In genomic region chr13:97698967-97699366, GRCm38 (mm10) we compare ENCODE assay signal across 19 mouse cellular contexts.
DNase-seq lines count a peak whose midpoint lies in the region; ATAC-seq and TF ChIP-seq lines count a peak whose summit lies in the region.
"Had no signal": no experiment of that assay in that cellular context is flagged by ENCODE, and none has a peak within 500 bp of the region (broad histone marks: within the 10 kb centered on the region; RNA-seq: fewer than 3 reads in every experiment).

No protein-coding gene starts in this region.

- H3K4me1 ChIP-seq in liver, postnatal 0 days (ENCODE audit: insufficient read depth): peaks cover 4% of the 10 kb centered on the region
- H3K4me1 ChIP-seq in midbrain, embryonic 13.5 days (replicated peaks): peaks cover 14% of the 10 kb centered on the region; the same call in 1 of the 2 replicates
- H3K4me1 ChIP-seq: heart, embryonic 13.5 days had no signal

- peak overlapping the region; percentile 53 for H3K27ac ChIP-seq in liver, postnatal 0 days (ENCODE audit: low read depth)
- no peak overlapping the region for H3K27ac ChIP-seq in midbrain, embryonic 13.5 days
- H3K27ac ChIP-seq: heart, embryonic 13.5 days had no signal

- no peak overlapping the region for H3K4me2 ChIP-seq in liver, postnatal 0 days (ENCODE audit: low read depth, low read length)
- no peak overlapping the region for H3K4me2 ChIP-seq in midbrain, embryonic 13.5 days (replicated peaks)
- H3K4me2 ChIP-seq: heart, embryonic 13.5 days; midbrain, embryonic 11.5 days had no signal

- TF ChIP-seq CTCF in liver, postnatal 0 days (IDR thresholded peaks at IDR 0.05; ENCODE audit: low read depth): no peak

- H3K27me3 ChIP-seq in liver, postnatal 0 days (ENCODE audit: insufficient read depth, low read length): no peaks in the 10 kb centered on the region
- H3K27me3 ChIP-seq in midbrain, embryonic 13.5 days: no peaks in the 10 kb centered on the region
- H3K27me3 ChIP-seq: heart, embryonic 13.5 days had no signal

- peak; percentile 85 for ATAC-seq in erythroid progenitor cell, adult 5-6 weeks (replicated peaks; ENCODE audit: low FRiP score, poor library complexity, severe bottlenecking)
- ATAC-seq in liver, postnatal 0 days: peak; percentile 94
- no peak for ATAC-seq in midbrain, embryonic 13.5 days
- ATAC-seq: activated CD4-positive, CD25-positive, alpha-beta regulatory T cell, adult 4 months; forebrain, postnatal 0 days had no signal

- DNase-seq in 416B (ENCODE audit: low read depth) (peak; percentile 7), MEL-GATA-1-ER (ENCODE audit: extremely low read depth, low read depth) (peak; percentile 76)
- peak; percentile 52 for DNase-seq in liver, postnatal 0 days
- no peak for DNase-seq in urinary bladder, postnatal 10 days (ENCODE audit: low spot score)
- no peak for DNase-seq in left cerebral cortex, postnatal 4 days
- no peak for DNase-seq in adrenal gland, postnatal 14 days
- DNase-seq: cerebellum, adult 9-10 months; forebrain, postnatal 0 days; kidney, adult 9 months; layer of hippocampus, adult 9-11 months; lung, postnatal 14 days; right cerebral cortex, adult 18-20 months had no signal

- no peak overlapping the region for H3K4me3 ChIP-seq in liver, postnatal 0 days (ENCODE audit: low read depth, low read length)
- H3K4me3 ChIP-seq in midbrain, embryonic 13.5 days (replicated peaks): no peak overlapping the region
- H3K4me3 ChIP-seq: erythroblast, embryonic 14.5 days; heart, embryonic 13.5 days; myocyte had no signal

- H3K36me3 ChIP-seq in liver, postnatal 0 days (replicated peaks; ENCODE audit: insufficient read depth, low read length): no peaks in the 10 kb centered on the region
- H3K36me3 ChIP-seq in midbrain, embryonic 13.5 days: no peaks in the 10 kb centered on the region
- H3K36me3 ChIP-seq: heart, embryonic 13.5 days had no signal

- 44% methylated on average over 2 of the region's 2 CpGs for WGBS in liver, postnatal 0 days (ENCODE audit: insufficient replicate concordance)
- WGBS in midbrain, embryonic 13.5 days: 94% methylated on average over 2 of the region's 2 CpGs

- intact Hi-C loops in left cerebral cortex, postnatal 4 days (cut with DNase I): no loop called here

- peak; percentile 75 for TF ChIP-seq EP300 in liver, postnatal 0 days (IDR thresholded peaks at IDR 0.05; ENCODE audit: low read depth)

- no peak overlapping the region for H3K9ac ChIP-seq in liver, postnatal 0 days (replicated peaks)
- H3K9ac ChIP-seq in midbrain, embryonic 13.5 days (replicated peaks): no peak overlapping the region
- H3K9ac ChIP-seq: forebrain, postnatal 0 days; heart, embryonic 13.5 days had no signal

- no peaks in the 10 kb centered on the region for H3K9me3 ChIP-seq in liver, postnatal 0 days (ENCODE audit: low read length)
- H3K9me3 ChIP-seq in midbrain, embryonic 13.5 days: no peaks in the 10 kb centered on the region
- H3K9me3 ChIP-seq: heart, embryonic 13.5 days had no signal

Comparison
In these comparisons a context has a peak if more than half of its experiments do, and no peak if none do; other contexts are left out.
1. DNase-seq: peak in 416B (single experiment), MEL-GATA-1-ER (single experiment) and liver, postnatal 0 days (single experiment); none in urinary bladder, postnatal 10 days (single experiment), left cerebral cortex, postnatal 4 days (single experiment) and adrenal gland, postnatal 14 days (single experiment).